Mouse (Mus musculus): ENCODE data around the gene Rex2.
"Not testable (repeated sequence)": the region's sequence is repeated elsewhere in the genome, so short reads cannot be mapped to it uniquely, and the experiment has no call there.

The Rex2 gene

GRCm38 (mm10) chr4:147021550-147021949 lies at the start of gene Rex2:
Gene Rex2 (plus strand): TSS chr4:147021850.
- not testable (repeated sequence) for DNase-seq (ENCODE audit: low read depth, low spot score)

GRCm38 (mm10) chr4:146976581-146976980 lies 45.1 kb upstream of the Rex2 start:
- DNase-seq (ENCODE audit: low read depth, low spot score), result not testable (repeated sequence)

GRCm38 (mm10) chr4:147018400-147018799 lies 3.2 kb upstream of the Rex2 start:
- DNase-seq (ENCODE audit: low read depth, low spot score), result not testable (repeated sequence)

GRCm38 (mm10) chr4:147026374-147026773 lies 4.7 kb downstream of the Rex2 start:
- DNase-seq (ENCODE audit: low read depth, low spot score), result not testable (repeated sequence)

- not testable (repeated sequence) for DNase-seq (ENCODE audit: low read depth, low spot score)
Observed at GRCm38 (mm10) chr4:147031308-147032036, 9.8 kb downstream of the Rex2 start.

DNA sequence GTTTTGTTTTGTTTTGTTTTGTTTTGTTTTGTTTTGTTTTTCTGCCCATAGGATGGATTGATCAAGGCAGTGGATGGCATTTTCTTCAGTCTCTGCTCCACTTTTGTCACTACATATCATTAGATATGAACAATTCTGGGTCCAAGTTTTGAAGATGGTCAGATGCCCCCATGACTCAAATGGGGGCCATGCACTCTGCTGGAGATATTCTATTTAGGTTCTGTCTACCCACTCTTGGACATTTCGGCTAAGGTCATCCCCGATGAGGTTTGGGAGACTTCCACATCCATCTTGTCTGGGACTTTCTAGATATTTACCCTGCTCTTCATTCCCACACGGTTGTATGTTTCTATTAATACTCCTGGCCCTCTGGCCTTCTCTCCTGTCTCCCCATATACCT lies 42.1 kb downstream of the Rex2 start:
- DNase-seq (ENCODE audit: low read depth, low spot score), result not testable (repeated sequence)

GRCm38 (mm10) chr4:147065861-147066260 lies 44.2 kb downstream of the Rex2 start:
- DNase-seq (ENCODE audit: low read depth, low spot score), result not testable (repeated sequence)

DNA sequence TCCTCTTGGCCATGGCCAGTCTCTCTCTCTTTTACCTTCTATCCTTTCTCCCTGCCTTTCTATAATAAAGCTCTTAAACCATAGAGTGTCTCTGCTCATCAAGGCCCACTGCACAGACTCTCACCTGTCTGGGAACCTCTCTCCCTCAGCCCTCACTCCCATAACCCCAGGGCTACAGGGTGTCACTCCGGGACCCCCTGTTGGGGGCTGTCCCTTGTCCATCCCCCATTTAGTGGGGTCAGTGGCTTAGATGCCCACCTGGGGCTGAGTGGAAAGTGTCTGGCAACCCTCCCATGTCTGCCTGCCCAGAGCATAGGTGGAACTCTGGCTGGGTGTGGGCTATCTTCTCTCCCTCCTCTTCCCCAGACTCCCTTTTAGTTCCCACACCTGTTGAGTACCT lies 44.7 kb downstream of the Rex2 start:
- DNase-seq (ENCODE audit: low read depth, low spot score), result not testable (repeated sequence)

GRCm38 (mm10) chr4:147095641-147096040 lies 74.0 kb downstream of the Rex2 start:
- not testable (repeated sequence) for DNase-seq (ENCODE audit: low read depth, low spot score)

- DNase-seq (ENCODE audit: low read depth, low spot score), result not testable (repeated sequence)
Observed at GRCm38 (mm10) chr4:147101666-147102626, 80.3 kb downstream of the Rex2 start.

DNA sequence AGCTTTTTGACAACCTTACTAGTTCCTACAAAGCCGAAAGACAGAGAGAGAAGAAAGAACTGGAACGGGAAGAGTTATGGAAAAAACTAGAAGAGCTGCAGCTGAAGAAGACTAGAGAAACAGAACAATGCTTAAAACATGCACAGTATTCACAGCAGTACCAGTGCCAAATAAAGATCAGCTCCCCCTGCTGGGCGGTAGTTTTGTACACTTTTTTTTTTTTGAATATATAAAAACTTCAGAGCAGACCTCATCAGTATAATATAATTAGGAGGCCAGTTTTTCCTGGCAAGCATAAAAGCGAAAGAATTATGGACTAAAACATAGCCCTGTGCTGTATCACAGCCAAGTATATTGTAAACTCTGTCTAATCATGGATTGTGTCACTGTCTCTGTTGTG lies 82.2 kb downstream of the Rex2 start:
- DNase-seq (ENCODE audit: low read depth, low spot score), result not testable (repeated sequence)

Measured in forelimb bud, embryonic 11.5 days (tissue).